Mouse (Mus musculus) kidney, adult 11 months (tissue): ENCODE measurements around the gene Fignl2.

Experiments
- DNase-seq: peaks from one replicate; pipeline ENCODE4 v3.0.0; 2022

Gene Fignl2

GRCm38 (mm10) chr15:101007236-101007635, 71.1 kb downstream of the Fignl2 start:
- no peak for DNase-seq

GRCm38 (mm10) chr15:101006251-101007040, 71.9 kb downstream of the Fignl2 start:
- DNase-seq = peak; percentile 49

GRCm38 (mm10) chr15:101005717-101006116, 72.7 kb downstream of the Fignl2 start:
- DNase-seq = no peak

DNA sequence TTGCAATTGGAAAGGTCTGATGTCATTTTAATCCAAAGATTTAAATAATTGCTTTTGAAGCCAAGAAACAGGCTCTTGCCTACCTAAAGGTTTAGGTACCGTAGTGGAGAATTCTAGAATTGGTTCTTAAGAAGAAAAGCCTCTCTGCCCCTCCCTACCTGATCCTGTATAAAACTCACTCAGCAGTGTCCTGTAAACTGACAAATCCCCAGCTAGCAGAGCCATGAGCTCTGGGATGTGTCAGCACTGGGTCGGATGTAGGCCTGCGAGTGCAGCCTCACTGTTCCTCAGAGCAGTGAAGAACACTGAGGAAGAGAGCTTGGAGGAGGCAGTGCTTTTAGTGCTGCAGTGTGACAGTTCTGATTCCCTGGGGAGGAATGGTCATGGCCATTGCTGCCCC, 73.8 kb downstream of the Fignl2 start:
- no peak for DNase-seq

DNA sequence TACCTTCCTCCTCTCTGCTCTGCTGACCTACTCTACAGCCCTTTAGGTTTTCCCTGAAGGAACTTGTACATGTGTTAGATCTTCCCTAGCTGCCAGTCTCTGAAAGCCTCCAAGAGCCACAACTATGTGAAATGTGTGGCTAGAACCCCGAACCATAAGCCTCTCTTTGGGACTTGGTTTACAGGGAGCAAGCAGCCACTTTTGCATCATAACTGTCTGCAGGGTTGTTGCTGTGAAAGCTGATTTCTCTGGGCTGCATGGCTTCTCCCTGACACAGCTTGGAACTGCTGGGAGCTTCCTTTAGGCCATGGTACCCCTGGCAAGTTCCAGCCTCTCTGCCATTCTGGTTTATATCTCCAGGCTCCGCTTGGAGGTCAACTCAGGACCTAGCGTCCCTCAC, 75.9 kb downstream of the Fignl2 start:
- no peak for DNase-seq

DNA sequence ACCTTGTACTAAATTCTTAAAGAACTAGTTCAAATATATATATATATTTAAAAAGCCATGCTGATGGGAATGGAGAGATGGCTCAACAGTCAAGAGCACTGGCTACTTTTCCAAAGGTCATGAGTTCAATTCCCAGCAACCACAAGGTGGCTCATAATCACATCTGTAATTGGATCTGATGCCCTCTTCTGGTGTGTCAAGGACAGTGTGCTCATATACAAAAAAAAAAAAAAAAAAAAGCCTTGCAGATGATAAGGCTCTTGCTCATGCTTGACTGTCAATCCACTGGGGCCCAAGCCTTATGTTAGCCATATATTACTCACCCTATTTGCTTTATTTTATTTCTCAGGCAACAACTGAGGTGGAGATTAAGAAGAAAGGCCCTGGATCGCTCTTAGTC, 76.7 kb downstream of the Fignl2 start:
- DNase-seq = no peak
